Mouse (Mus musculus): Measurements from ENCODE around the gene Tmem109. TPM values are rescaled to one million over a fixed set of nuclear protein-coding genes. Genes with fewer than 3 reads are reported as not detected.

Gene Tmem109
- total RNA-seq, 2 experiments from 2014 or later, result 191 to 193 TPM

DNA sequence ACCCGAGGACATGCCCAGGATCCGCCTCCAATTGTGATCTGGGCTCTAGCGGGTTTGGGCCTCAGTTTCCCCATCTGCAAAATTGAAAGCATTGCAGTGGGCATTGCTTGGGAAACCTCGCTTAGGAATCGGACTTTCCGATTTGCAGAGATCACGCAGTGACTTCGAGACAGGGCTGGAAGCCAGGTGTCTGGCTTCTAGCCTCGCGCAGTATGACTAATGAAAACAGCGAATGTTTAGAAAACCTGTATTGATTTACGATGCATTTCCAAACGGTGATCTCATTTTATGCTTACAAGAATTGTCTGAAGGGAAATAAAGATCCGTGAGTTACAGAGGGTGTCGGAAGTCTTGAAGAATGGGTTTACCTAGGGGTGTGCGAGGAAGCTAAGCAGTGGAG, 13.9 kb upstream of the Tmem109 start:
- peak in 1 of 2 experiments; percentile 40 for DNase-seq (ENCODE audit: low spot score in 2 of 2)

DNA sequence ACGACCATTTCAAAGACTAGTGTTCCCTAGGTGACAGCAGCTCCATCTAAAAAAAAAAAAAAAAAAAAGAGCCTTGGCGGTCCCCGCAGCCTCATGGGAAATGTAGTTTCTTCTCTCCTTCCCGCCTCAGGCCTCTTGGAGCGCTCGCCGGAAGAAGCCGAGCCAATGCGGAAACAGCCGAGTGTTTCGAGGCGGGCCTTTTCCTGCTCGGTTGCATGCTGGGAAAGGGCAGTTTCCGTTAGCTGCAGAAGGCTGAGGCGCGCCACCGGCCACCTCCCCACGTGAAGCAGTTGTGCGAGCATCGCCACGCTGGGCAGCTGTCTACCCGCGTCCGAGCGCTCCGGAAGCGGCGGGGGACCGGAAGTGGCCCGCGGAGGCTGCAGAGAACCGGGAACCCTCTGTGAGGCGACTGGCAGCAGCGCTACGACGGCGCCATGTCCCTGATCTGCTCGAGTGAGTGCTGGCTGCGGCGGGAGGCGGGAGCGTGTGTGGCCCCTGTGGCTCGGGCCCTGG, 13.3 kb upstream of the Tmem109 start, which contains the start of gene Prpf19:
Gene Prpf19 (plus strand): TSS at position 216 of the 513 bp plus-strand sequence.
- DNase-seq (ENCODE audit: low spot score in 2 of 2), result peak; percentile 93 to 98

GRCm38 (mm10) chr19:10892201-10892600, 10.4 kb upstream of the Tmem109 start:
- no peak for DNase-seq (ENCODE audit: low spot score in 2 of 2)

- DNase-seq (ENCODE audit: low spot score in 2 of 2), result peak; percentile 39
Measured at GRCm38 (mm10) chr19:10880975-10881425, 801 bp downstream of the Tmem109 start.

- DNase-seq (ENCODE audit: low spot score in 2 of 2), result no peak
Measured at GRCm38 (mm10) chr19:10880085-10880974, 1.5 kb downstream of the Tmem109 start.

GRCm38 (mm10) chr19:10878201-10878837, 3.5 kb downstream of the Tmem109 start:
- no peak for DNase-seq (ENCODE audit: low spot score in 2 of 2)

- DNase-seq (ENCODE audit: low spot score in 2 of 2), result no peak
Measured at GRCm38 (mm10) chr19:10871328-10871961, 10.4 kb downstream of the Tmem109 start.

DNA sequence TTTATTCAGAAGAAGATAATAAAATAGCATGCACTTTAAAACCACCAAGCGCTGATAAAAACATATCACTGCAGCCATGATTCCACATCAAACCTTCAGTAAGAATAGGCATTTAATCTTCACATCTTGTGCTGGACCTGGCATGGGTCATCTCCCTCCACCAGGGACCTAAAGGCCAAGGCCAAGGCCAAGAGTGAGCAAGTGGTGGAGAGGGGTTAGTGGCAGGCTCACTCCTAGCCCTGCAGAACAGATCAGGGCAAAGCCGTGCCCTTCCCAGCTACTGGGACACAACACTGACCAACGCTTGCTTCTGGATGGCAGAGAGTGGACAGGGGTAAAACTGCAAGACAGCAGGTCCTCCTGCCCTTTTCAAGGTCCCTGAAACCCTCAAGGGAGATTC, 11.1 kb downstream of the Tmem109 start:
- no peak for DNase-seq (ENCODE audit: low spot score in 2 of 2)

- DNase-seq (ENCODE audit: low spot score in 2 of 2), result no peak
Measured at GRCm38 (mm10) chr19:10869886-10870527, 11.8 kb downstream of the Tmem109 start, which contains the start of gene Tmem132a. Tmem132a (minus strand) TSS chr19:10869940.

DNA sequence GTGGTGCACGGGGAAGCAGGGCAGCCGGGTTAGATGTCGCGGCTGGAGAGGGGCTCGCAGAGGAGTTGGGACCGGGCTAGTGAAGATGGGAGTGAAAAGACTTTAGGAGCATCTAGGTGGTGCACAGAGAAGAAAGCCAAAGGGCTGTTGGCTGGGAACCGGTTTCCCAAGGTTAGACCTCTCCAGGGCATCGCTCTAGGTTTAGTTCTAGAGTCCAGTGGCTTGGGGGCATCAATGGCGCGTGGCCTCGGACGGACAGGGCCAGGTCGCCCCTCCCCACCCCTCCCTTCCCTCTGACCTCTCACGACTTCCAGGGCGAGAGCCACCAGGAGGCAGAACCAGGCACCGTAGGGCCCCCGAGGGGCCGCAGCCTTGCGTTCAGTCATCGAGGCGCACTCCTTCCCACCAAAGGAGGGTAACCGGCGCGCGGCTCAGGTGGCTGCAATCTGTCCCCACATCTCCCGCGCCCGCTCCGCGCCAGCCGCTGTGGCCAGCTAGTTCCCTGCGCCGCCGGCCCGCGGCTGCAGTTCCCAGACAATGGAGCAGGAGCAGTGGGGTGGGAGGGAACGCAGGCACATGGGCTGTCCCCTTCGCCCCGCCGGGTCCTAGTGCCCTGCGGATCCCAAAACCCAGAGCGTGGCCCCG, 12.4 kb downstream of the Tmem109 start:
- peak; percentile 70 to 81 for DNase-seq (ENCODE audit: low spot score in 2 of 2)

DNA sequence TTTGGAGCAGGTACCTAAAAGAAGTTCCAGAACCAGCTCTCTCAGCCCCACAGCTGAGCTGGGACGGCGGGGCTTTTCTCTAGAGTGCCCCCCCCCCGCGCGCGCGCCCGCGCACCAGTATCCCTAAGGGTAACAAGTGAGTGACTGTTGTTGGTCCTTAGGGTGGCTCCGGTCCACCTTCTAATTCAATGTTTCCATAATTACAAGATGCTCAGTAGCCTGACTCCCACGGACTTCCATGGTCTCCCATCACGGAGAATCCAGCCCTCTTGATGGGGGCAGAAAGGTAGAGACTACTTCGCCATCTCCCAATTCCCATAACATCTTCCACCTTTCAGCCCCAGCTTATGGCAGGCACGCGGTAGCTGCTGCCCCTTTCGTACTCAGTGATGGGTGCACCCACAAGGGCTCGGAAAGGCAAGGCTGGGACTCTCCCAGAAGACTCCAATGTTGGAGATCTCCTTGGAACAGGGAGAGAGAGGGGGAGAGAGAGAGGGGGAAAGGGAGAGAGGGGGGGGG, 13.1 kb downstream of the Tmem109 start:
- no peak for DNase-seq (ENCODE audit: low spot score in 2 of 2)

- DNase-seq (ENCODE audit: low spot score in 2 of 2), result no peak
Measured at GRCm38 (mm10) chr19:10867946-10868622, 13.7 kb downstream of the Tmem109 start.

GRCm38 (mm10) chr19:10866351-10866750, 15.4 kb downstream of the Tmem109 start:
- DNase-seq (ENCODE audit: low spot score in 2 of 2), result no peak

DNA sequence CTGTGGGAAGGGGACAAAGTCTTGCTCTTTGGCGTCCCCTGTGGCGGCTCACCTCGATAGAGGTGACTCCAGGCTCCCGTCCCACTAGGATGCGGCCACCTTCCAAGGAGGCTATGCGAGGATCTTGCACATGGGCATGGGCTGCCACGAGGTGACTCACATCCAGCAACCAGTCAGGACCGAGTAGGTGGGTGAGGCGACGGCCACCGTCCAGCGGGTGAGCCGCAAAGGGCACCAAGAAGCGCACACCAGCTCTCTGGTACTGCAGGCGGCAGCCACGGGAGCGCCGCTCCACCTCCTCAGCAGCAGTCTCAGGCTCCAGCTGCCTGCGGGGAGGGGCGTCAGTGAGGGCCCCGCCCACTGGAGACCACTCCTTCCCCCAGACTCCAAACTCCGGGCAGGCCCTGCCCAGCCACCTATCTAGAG, 21.7 kb downstream of the Tmem109 start:
- DNase-seq (ENCODE audit: low spot score in 2 of 2), result no peak

- no peak for DNase-seq (ENCODE audit: low spot score in 2 of 2)
Measured at GRCm38 (mm10) chr19:10856520-10856919, 25.3 kb downstream of the Tmem109 start.

DNA sequence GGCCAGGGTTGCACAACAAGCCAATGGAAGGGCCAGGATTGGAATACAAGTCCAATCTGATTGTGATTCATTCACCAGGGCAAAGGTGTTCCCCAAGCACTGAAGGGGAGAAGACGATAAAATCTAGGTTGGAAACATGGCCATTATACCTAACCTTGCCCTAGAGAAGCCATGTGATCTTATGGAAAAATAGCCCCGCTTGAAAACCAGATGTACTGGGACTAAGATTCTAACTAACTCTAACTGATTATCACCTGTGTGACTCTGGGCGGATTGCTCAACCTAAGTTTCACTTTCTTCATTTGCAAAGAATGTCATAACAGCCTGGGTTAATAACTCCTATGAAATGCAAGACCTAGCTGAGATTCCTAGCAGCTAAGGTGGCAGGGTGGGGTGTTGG, 26.4 kb downstream of the Tmem109 start:
- DNase-seq (ENCODE audit: low spot score in 2 of 2), result no peak

DNA sequence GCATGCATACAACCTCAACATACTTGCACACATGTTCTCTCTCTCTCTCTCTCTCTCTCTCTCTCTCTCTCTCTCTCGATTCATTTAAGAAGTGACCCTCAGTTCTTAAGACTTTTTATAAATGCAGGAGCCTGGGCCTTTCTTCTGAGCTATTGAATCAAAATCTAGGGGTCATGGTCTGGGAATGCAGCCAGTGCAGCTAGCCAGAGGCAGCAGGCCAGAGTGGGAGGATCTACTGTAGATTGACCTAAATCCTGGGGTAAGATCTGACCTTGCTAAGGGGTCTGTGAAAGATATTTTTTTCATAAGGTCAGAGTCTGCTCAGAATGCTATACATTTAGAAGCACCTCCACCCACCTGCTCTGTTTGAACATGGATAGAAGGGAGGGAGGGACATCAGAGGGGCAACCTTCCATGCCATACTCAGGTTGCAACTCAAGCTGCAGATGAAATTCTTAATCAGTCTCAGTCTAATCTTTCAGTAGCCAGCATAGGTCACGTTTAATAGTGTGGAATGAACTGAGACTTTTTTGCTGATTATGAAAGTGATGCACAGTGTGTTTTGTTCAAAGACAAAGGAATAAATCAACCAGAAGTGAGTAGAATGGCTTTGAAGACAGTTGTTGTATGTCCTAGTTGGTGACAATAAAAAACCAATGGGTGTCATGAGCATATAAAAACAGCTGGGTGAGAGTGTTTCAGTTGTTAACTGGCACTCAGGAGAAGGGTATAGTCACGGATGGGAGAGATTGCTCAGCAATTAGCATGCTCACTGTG, 34.3 kb downstream of the Tmem109 start:
- peak in 1 of 2 experiments; percentile 70 for DNase-seq (ENCODE audit: low spot score in 2 of 2)

DNA sequence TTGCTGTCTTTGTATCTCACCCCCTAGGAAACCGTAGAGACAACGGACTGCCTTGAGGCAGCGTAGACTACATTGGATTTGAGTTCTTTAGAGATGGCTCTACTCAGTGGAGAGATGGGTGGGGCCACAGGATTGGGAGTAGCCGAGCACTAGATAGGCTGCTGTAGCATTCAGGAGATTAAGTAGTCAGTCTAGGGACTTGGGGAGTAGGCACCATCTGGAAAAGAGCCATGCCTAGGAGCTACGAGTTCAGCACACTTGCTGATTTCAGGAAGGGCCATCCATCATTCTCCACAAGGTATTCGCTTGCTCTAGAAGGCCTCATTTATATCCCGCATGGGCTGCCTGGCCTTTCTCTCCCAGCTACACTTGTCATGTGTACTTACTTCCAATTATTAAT, 35.7 kb downstream of the Tmem109 start:
- no peak for DNase-seq (ENCODE audit: low spot score in 2 of 2)

DNA sequence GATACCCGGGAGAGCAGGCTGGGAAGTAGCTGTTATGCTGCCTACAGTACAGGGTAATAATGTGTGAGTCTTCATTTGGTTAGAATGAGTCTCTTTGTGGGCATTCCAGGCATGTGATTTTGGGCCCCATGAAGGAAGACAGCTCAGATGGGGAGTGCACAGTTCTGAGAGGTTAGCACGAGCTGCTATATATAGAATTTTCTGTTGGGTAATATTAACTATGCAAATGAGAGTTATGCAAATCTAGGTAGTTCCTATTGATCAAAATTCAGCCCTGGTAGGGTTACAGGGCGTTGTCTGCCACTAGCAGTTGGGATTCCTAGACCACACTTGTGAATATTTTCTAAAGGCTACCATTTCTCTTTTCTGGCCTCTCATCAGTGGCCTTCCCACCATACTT, 36.3 kb downstream of the Tmem109 start:
- no peak for DNase-seq (ENCODE audit: low spot score in 2 of 2)
